Mouse (Mus musculus): Measurements from ENCODE around the gene Cln3.

- no peak for TF ChIP-seq CTCF (IDR thresholded peaks at IDR 0.05)
- TF ChIP-seq EP300 (IDR thresholded peaks at IDR 0.05) = no peak
These were observed 4.0 kb downstream of the Cln3 start for GRCm38 (mm10) chr7:126581661-126582060.

Data from lung, postnatal 0 days (tissue).